Mouse (Mus musculus): ENCODE measurements around the gene Hic2. TPM values are rescaled to one million over a fixed set of nuclear protein-coding genes. Genes with fewer than 3 reads are reported as not detected.
A peak's percentile ranks its signal among the peaks of the same experiment; 100 is the strongest.
"Not testable (repeated sequence)": the region's sequence is repeated elsewhere in the genome, so short reads cannot be mapped to it uniquely, and the experiment has no call there.

Gene Hic2
- polyA plus RNA-seq, 1 experiment from 2014 or later = 4.1 TPM

DNA sequence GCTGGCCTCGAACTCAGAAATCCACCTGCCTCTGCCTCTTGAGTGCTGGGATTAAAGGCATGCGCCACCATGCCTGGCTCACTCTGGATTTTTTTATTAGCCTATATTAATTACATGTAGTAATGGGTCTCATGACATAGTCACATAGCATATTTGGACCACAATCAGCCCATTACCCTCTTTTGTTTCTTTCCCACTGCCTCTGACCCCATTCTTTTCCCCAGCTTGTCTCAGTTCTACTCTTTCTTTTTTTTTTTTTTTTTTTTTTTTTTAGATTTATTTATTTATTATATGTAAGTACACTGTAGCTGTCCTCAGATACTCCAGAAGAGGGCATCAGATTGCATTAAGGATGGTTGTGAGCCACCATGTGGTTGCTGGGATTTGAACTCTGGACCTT, 1.8 kb upstream of the Hic2 start:
- not testable (repeated sequence) for H3K27ac ChIP-seq (ENCODE audit: low read length); ATAC-seq (ENCODE audit: low read depth); H3K9me3 ChIP-seq (ENCODE audit: control insufficient read depth, low read length); H3K4me3 ChIP-seq (ENCODE audit: low read length); H3K27me3 ChIP-seq (ENCODE audit: control insufficient read depth, insufficient read depth, low read depth, low read length); H3K4me2 ChIP-seq (ENCODE audit: low read depth, low read length); H3K9ac ChIP-seq (ENCODE audit: low read length); H3K36me3 ChIP-seq (ENCODE audit: control insufficient read depth, insufficient read depth, low read length)
- WGBS = 94% methylated on average over 2 of the region's 2 CpGs
- peaks cover 23% of the 10 kb centered on the region for H3K4me1 ChIP-seq (replicated peaks; ENCODE audit: control insufficient read depth, insufficient read depth, low read length)

DNA sequence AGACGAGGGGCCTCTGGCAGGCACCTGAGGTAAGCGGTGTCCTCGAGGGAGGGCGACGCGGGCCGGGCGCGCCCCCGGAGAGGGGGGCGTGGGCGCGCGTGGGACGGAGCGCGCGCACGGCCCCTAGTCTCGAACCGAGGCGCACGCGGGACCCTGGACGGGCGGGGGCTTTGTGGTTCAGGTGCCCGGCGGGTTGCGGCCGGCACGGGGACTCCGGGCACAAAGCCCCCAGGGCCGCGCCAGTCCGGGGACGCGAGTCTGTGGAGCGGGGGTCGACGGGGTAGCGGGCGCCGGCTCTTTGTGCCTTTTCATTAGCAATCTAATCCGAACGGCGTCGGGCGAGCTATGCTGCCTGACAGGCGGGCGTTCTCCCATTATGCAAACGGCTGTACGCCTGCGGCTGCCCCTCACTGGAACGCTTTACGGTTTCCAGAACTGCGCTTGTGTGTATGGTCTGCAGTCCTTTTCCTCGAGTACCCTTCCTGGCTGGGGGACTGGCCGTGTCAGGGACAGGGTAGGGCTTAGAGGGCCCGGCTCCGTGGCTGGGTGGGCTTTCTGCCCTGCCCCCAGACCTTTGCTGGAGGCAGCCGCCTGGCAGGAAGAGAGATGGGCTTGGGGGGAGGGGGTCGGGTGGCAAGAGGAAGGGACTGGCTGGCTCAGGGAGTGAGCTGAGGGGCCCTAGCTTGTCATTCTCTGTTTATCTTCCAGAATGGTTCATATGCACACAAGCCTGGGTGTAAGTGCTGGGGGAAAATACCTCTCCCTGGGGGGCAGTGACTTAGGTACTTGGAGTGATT, 528 bp downstream of the Hic2 start:
- H3K36me3 ChIP-seq (ENCODE audit: control insufficient read depth, insufficient read depth, low read length) = no peaks in the 10 kb centered on the region

GRCm38 (mm10) chr16:17234499-17234895, 1.1 kb downstream of the Hic2 start:
- Histone ChIP-seq H3K27ac (ENCODE audit: low read length) (peak overlapping the region; percentile 84), H3K4me3 (ENCODE audit: low read length) (peak overlapping the region; percentile 86), H3K4me2 (ENCODE audit: low read depth, low read length) (peak overlapping the region; percentile 72), H3K9ac (ENCODE audit: low read length) (peak overlapping the region; percentile 91), H3K4me1 (replicated peaks; ENCODE audit: control insufficient read depth, insufficient read depth, low read length) (peaks cover 40% of the 10 kb centered on the region), H3K36me3 (ENCODE audit: control insufficient read depth, insufficient read depth, low read length) (no peaks in the 10 kb centered on the region), H3K9me3 (ENCODE audit: control insufficient read depth, low read length) (no peaks in the 10 kb centered on the region; the same call in 1 of the 2 replicates), H3K27me3 (ENCODE audit: control insufficient read depth, insufficient read depth, low read depth, low read length) (no peaks in the 10 kb centered on the region)
- ATAC-seq (ENCODE audit: low read depth) = no peak
- 2% methylated on average over 12 of the region's 12 CpGs for WGBS

More for the DNA sequence above, 528 bp downstream of the Hic2 start:
- Histone ChIP-seq H3K27me3 (ENCODE audit: control insufficient read depth, insufficient read depth, low read depth, low read length) (no peaks in the 10 kb centered on the region), H3K4me2 (ENCODE audit: low read depth, low read length) (peak overlapping the region; percentile 72), H3K9me3 (ENCODE audit: control insufficient read depth, low read length) (no peaks in the 10 kb centered on the region; the same call in 1 of the 2 replicates), H3K4me1 (replicated peaks; ENCODE audit: control insufficient read depth, insufficient read depth, low read length) (peaks cover 34% of the 10 kb centered on the region), H3K9ac (ENCODE audit: low read length) (peak overlapping the region; percentile 91), H3K27ac (ENCODE audit: low read length) (peak overlapping the region; percentile 84), H3K4me3 (ENCODE audit: low read length) (peak overlapping the region; percentile 86)
- under 1% methylated on average over 62 of the region's 62 CpGs for WGBS
- ATAC-seq (ENCODE audit: low read depth) = peak; percentile 53

- Histone ChIP-seq H3K9me3 (ENCODE audit: control insufficient read depth, low read length) (no peaks in the 10 kb centered on the region), H3K27me3 (ENCODE audit: control insufficient read depth, insufficient read depth, low read depth, low read length) (no peaks in the 10 kb centered on the region), H3K27ac (ENCODE audit: low read length) (peak overlapping the region; percentile 74), H3K9ac (ENCODE audit: low read length) (peak overlapping the region; percentile 91), H3K4me1 (replicated peaks; ENCODE audit: control insufficient read depth, insufficient read depth, low read length) (peaks cover 42% of the 10 kb centered on the region), H3K4me2 (ENCODE audit: low read depth, low read length) (peak overlapping the region; percentile 72), H3K4me3 (ENCODE audit: low read length) (peak overlapping the region; percentile 86), H3K36me3 (ENCODE audit: control insufficient read depth, insufficient read depth, low read length) (no peaks in the 10 kb centered on the region)
- ATAC-seq (ENCODE audit: low read depth) = no peak
- WGBS = 21% methylated on average over 9 of the region's 9 CpGs
These were observed 1.7 kb downstream of the Hic2 start for GRCm38 (mm10) chr16:17234916-17235665.

- Histone ChIP-seq H3K9ac (ENCODE audit: low read length) (no peak overlapping the region), H3K27ac (ENCODE audit: low read length) (no peak overlapping the region), H3K4me2 (ENCODE audit: low read depth, low read length) (no peak overlapping the region), H3K4me1 (replicated peaks; ENCODE audit: control insufficient read depth, insufficient read depth, low read length) (peaks cover 40% of the 10 kb centered on the region), H3K4me3 (ENCODE audit: low read length) (no peak overlapping the region), H3K9me3 (ENCODE audit: control insufficient read depth, low read length) (no peaks in the 10 kb centered on the region), H3K27me3 (ENCODE audit: control insufficient read depth, insufficient read depth, low read depth, low read length) (no peaks in the 10 kb centered on the region), H3K36me3 (ENCODE audit: control insufficient read depth, insufficient read depth, low read length) (no peaks in the 10 kb centered on the region)
- 56% methylated on average over 3 of the region's 3 CpGs for WGBS
- ATAC-seq (ENCODE audit: low read depth) = no peak
These were observed 4.3 kb downstream of the Hic2 start for GRCm38 (mm10) chr16:17237634-17238033.

- 56% methylated on average over 2 of the region's 2 CpGs for WGBS
- Histone ChIP-seq H3K4me3 (ENCODE audit: low read length) (no peak overlapping the region), H3K4me1 (replicated peaks; ENCODE audit: control insufficient read depth, insufficient read depth, low read length) (peaks cover 43% of the 10 kb centered on the region), H3K27ac (ENCODE audit: low read length) (no peak overlapping the region), H3K4me2 (ENCODE audit: low read depth, low read length) (no peak overlapping the region), H3K9ac (ENCODE audit: low read length) (no peak overlapping the region), H3K27me3 (ENCODE audit: control insufficient read depth, insufficient read depth, low read depth, low read length) (no peaks in the 10 kb centered on the region), H3K36me3 (ENCODE audit: control insufficient read depth, insufficient read depth, low read length) (no peaks in the 10 kb centered on the region), H3K9me3 (ENCODE audit: control insufficient read depth, low read length) (no peaks in the 10 kb centered on the region)
- no peak for ATAC-seq (ENCODE audit: low read depth)
These were observed 6.0 kb downstream of the Hic2 start for GRCm38 (mm10) chr16:17239409-17239808.

GRCm38 (mm10) chr16:17243731-17244130, 10.4 kb downstream of the Hic2 start:
- no peak overlapping the region for H3K4me3 ChIP-seq (ENCODE audit: low read length)
- H3K4me1 ChIP-seq (replicated peaks; ENCODE audit: control insufficient read depth, insufficient read depth, low read length) = peaks cover 21% of the 10 kb centered on the region
- no peaks in the 10 kb centered on the region for H3K9me3 ChIP-seq (ENCODE audit: control insufficient read depth, low read length)
- no peaks in the 10 kb centered on the region for H3K27me3 ChIP-seq (ENCODE audit: control insufficient read depth, insufficient read depth, low read depth, low read length)
- H3K4me2 ChIP-seq (ENCODE audit: low read depth, low read length) = no peak overlapping the region
- H3K36me3 ChIP-seq (ENCODE audit: control insufficient read depth, insufficient read depth, low read length) = no peaks in the 10 kb centered on the region
- ATAC-seq (ENCODE audit: low read depth) = 0 out of 2 replicates have a peak, but pooled peaks have one; percentile 15
- no peak overlapping the region for H3K9ac ChIP-seq (ENCODE audit: low read length)
- 24% methylated on average over 1 of the region's 1 CpGs for WGBS
- H3K27ac ChIP-seq (ENCODE audit: low read length) = peak overlapping the region; percentile 67

- no peak for ATAC-seq (ENCODE audit: low read depth)
- WGBS = 48% methylated on average over 1 of the region's 1 CpGs
- Histone ChIP-seq H3K36me3 (ENCODE audit: control insufficient read depth, insufficient read depth, low read length) (no peaks in the 10 kb centered on the region), H3K4me3 (ENCODE audit: low read length) (no peak overlapping the region), H3K9me3 (ENCODE audit: control insufficient read depth, low read length) (no peaks in the 10 kb centered on the region), H3K27ac (ENCODE audit: low read length) (no peak overlapping the region), H3K4me2 (ENCODE audit: low read depth, low read length) (no peak overlapping the region), H3K27me3 (ENCODE audit: control insufficient read depth, insufficient read depth, low read depth, low read length) (no peaks in the 10 kb centered on the region), H3K9ac (ENCODE audit: low read length) (no peak overlapping the region), H3K4me1 (replicated peaks; ENCODE audit: control insufficient read depth, insufficient read depth, low read length) (peaks cover 19% of the 10 kb centered on the region)
These were observed 11.6 kb downstream of the Hic2 start for GRCm38 (mm10) chr16:17244996-17245395.

DNA sequence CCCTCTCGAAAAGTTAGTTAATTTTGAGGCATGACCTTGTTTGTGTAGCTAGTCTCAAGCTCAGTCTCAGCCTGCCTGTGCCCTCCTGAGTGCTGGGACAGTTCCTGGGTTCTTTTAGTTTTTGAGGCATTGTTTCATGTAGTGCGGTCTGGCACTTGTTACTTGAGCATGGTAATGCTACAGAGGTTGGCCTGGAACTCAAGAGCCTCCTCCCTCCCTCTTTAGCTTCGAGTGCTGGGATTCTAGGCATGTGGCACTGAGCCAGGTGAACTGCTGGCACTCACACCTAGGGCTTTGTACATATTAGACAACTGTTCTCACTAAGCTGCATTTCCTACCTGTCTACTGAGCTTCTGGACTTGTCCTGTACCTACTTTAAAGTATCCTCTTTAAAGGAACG, 14.4 kb downstream of the Hic2 start:
- peak overlapping the region; percentile 72 for H3K27ac ChIP-seq (ENCODE audit: low read length)
- no peak overlapping the region for H3K9ac ChIP-seq (ENCODE audit: low read length)
- H3K9me3 ChIP-seq (ENCODE audit: control insufficient read depth, low read length) = no peaks in the 10 kb centered on the region
- no peaks in the 10 kb centered on the region for H3K27me3 ChIP-seq (ENCODE audit: control insufficient read depth, insufficient read depth, low read depth, low read length)
- no peaks in the 10 kb centered on the region for H3K36me3 ChIP-seq (ENCODE audit: control insufficient read depth, insufficient read depth, low read length)
- H3K4me1 ChIP-seq (replicated peaks; ENCODE audit: control insufficient read depth, insufficient read depth, low read length) = peaks cover 38% of the 10 kb centered on the region
- H3K4me3 ChIP-seq (ENCODE audit: low read length) = no peak overlapping the region
- 41% methylated on average over 4 of the region's 4 CpGs for WGBS
- ATAC-seq (ENCODE audit: low read depth) = peak; percentile 76
- no peak overlapping the region for H3K4me2 ChIP-seq (ENCODE audit: low read depth, low read length)

Measured in lung, embryonic 16.5 days (tissue).